Mouse (Mus musculus) lung, postnatal 0 days (tissue): Measurements from ENCODE around the gene Tmem82. TPM values are rescaled to one million over a fixed set of nuclear protein-coding genes. Genes with fewer than 3 reads are reported as not detected.

ENCODE experiments used
- ATAC-seq: fragments of 200-750 bp; cut with Nextera tagmentation; 2 replicates; pipeline ENCODE4 v1.8.0; 2017; ENCODE audit warnings: moderate library complexity
- DNase-seq: peaks from one replicate; pipeline ENCODE4 v3.0.0-alpha.2; 2016; ENCODE audit warnings: low spot score
- H3K27ac ChIP-seq: fragments of 300-500 bp; sonication (generic); 2 replicates; pipeline ENCODE4 v1.5.1; 2014; ENCODE audit warnings: antibody characterized with exemption, mild to moderate bottlenecking, low read length, mixed read lengths
- H3K27me3 ChIP-seq: fragments of 300-500 bp; sonication (generic); replicated peaks from 2 replicates; pipeline ENCODE4 v1.6.1; 2014; ENCODE audit warnings: low read length, mixed read lengths; ENCODE audit not compliant: insufficient read depth
- H3K36me3 ChIP-seq: fragments of 300-500 bp; sonication (generic); 2 replicates; pipeline ENCODE4 v1.6.1; 2014; ENCODE audit warnings: low read length, mixed read lengths; ENCODE audit not compliant: insufficient read depth
- H3K4me1 ChIP-seq: fragments of 300-500 bp; sonication (generic); 2 replicates; pipeline ENCODE4 v1.6.1; 2014; ENCODE audit warnings: antibody characterized with exemption, low read depth, low read length, mixed read lengths; ENCODE audit not compliant: insufficient read depth
- H3K4me2 ChIP-seq: fragments of 300-500 bp; sonication (generic); replicated peaks from 2 replicates; pipeline ENCODE4 v1.6.1; 2014; ENCODE audit warnings: low read depth, mild to moderate bottlenecking, low read length, moderate library complexity, mixed read lengths
- H3K4me3 ChIP-seq: fragments of 300-500 bp; sonication (generic); 2 replicates; pipeline ENCODE4 v1.5.1; 2014; ENCODE audit warnings: low read depth, low read length
- H3K9ac ChIP-seq: fragments of 300-500 bp; sonication (generic); replicated peaks from 2 replicates; pipeline ENCODE4 v1.6.1; 2014; ENCODE audit warnings: low read depth, mild to moderate bottlenecking
- H3K9me3 ChIP-seq: fragments of 300-500 bp; sonication (generic); 2 replicates; pipeline ENCODE4 v1.6.1; 2016; ENCODE audit warnings: low read length, mixed read lengths
- CTCF ChIP-seq: IDR thresholded peaks from 2 replicates; pipeline ENCODE4 v1.5.1; 2016; ENCODE audit warnings: antibody characterized with exemption, mild to moderate bottlenecking
- EP300 ChIP-seq: IDR thresholded peaks from 2 replicates; pipeline ENCODE4 v1.6.1; 2016; ENCODE audit warnings: antibody characterized with exemption, mild to moderate bottlenecking, control low read depth
- WGBS: fragments of 180-500 bp; shearing (Covaris S2); extraction: QIAGEN DNeasy Blood & Tissue Kit; methylation state at CpG from one replicate; pipeline ENCODE4 v1.1.7; 2014; 5-methylcytosine and 5-hydroxymethylcytosine counted together
- polyA plus RNA-seq: library from polyadenylated mRNA; unstranded; fragments of >200 nt; fragmentation: Nextera tagmentation; extraction: Ambion mirVana; gene quantifications from 2 replicates; pipeline ENCODE4 v1.2.1, GENCODE M21; 2015

Tmem82 gene
- polyA plus RNA-seq, 1 experiment from 2014 or later: 3.6 TPM

DNA sequence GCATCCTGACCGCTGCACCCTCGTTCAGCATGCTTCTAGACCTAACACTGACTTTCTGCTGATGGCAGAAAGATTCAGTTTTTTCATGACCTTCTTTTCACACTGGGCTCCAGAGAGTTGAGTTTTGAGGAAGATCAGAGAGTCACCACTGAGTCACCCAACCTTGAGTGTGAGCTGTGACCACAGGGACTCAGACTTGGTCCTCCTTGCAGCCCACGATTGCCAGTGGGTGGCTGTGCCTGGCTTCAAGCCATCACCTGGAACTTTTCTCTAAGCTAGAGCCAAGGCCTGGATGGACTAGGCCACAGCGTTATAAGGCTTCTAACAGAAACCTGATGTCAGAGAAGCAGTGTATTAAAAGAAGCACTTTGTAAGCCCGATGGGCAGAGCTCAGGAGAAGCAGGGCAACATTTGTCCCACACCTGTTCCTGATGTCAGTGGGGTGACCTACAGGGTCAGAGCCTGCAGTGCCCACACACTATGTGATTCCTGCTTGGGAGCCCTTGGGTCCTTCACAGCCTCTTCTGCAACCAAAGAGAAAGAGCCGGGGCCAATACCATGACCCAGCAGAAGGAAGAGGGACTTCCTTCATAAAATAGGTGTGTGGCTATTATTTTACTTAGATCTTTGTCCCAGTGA is 40.5 kb upstream of the Tmem82 start:
- no peak overlapping the region for H3K4me2 ChIP-seq
- peaks cover 15% of the 10 kb centered on the region for H3K4me1 ChIP-seq
- H3K9me3 ChIP-seq: no peaks in the 10 kb centered on the region
- no peak overlapping the region for H3K27ac ChIP-seq
- H3K9ac ChIP-seq: no peak overlapping the region
- H3K36me3 ChIP-seq: no peaks in the 10 kb centered on the region
- DNase-seq (no peak), ATAC-seq (no peak)
- no peak overlapping the region for H3K4me3 ChIP-seq
- no peaks in the 10 kb centered on the region for H3K27me3 ChIP-seq
- 89% methylated on average over 6 of the region's 6 CpGs for WGBS
- no peak for TF ChIP-seq EP300
- TF ChIP-seq CTCF: no peak

GRCm38 (mm10) chr4:141656932-141657331 is 38.5 kb upstream of the Tmem82 start:
- H3K36me3 ChIP-seq: no peaks in the 10 kb centered on the region
- H3K4me3 ChIP-seq: no peak overlapping the region
- H3K27ac ChIP-seq: peak overlapping the region; percentile 16; the same call in 1 of the 2 replicates
- TF ChIP-seq CTCF (no peak), EP300 (no peak)
- H3K4me1 ChIP-seq: peaks cover 8% of the 10 kb centered on the region; the same call in 1 of the 2 replicates
- H3K9ac ChIP-seq: no peak overlapping the region
- DNase-seq (peak; percentile 17), ATAC-seq (no peak)
- WGBS: 74% methylated on average over 8 of the region's 8 CpGs
- H3K9me3 ChIP-seq: no peaks in the 10 kb centered on the region
- no peak overlapping the region for H3K4me2 ChIP-seq
- no peaks in the 10 kb centered on the region for H3K27me3 ChIP-seq

DNA sequence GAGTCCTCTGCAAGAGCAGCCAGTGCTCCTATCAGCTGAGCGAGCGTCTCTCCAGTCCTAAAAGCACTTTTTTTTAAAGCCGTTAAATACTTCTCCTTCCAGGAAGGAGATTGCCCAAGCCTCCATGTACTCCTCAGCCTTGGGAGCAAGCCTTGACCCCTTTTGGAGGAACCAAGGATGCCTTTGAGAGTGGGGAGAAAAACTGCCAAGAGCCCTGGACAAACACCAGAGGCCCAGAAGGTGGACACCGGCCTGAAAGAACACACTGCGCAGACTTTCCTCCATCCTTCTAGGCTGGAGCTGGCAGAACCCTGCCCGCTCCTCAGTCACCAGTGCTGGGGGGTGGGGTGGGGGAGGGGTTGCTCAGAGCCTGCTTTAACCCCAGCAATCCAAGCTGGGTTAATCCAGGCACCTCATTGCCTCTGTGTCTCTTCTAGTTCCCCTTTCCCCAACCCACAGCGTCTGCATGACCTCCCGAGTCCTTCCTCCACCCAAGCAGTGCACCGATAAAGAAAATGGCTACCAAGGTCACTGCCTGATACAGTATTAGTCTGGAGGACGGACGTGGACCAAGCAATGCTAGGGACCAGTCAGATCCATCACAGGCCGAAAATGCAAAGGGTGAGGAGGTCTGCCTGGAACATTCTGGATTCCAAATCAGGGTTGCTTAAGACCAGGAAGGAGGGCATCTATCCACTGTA is 37.6 kb upstream of the Tmem82 start:
- Histone ChIP-seq H3K4me3 (no peak overlapping the region), H3K4me2 (no peak overlapping the region), H3K27ac (peak overlapping the region; percentile 38; the same call in 1 of the 2 replicates), H3K9ac (no peak overlapping the region), H3K4me1 (peaks cover 8% of the 10 kb centered on the region; the same call in 1 of the 2 replicates), H3K36me3 (no peaks in the 10 kb centered on the region), H3K9me3 (no peaks in the 10 kb centered on the region), H3K27me3 (no peaks in the 10 kb centered on the region)
- TF ChIP-seq CTCF: no peak
- peak; percentile 35; the same call in 1 of the 2 replicates for TF ChIP-seq EP300
- WGBS: 56% methylated on average over 12 of the region's 12 CpGs
- ATAC-seq (peak; percentile 60), DNase-seq (peak; percentile 87)

- Histone ChIP-seq H3K4me1 (peaks cover 10% of the 10 kb centered on the region; the same call in 1 of the 2 replicates), H3K9me3 (no peaks in the 10 kb centered on the region), H3K4me3 (no peak overlapping the region), H3K36me3 (no peaks in the 10 kb centered on the region), H3K9ac (no peak overlapping the region), H3K27ac (peak overlapping the region; percentile 32; the same call in 1 of the 2 replicates), H3K4me2 (no peak overlapping the region), H3K27me3 (no peaks in the 10 kb centered on the region)
- TF ChIP-seq EP300: no peak
- no peak for TF ChIP-seq CTCF
- WGBS: 76% methylated on average over 6 of the region's 6 CpGs
- ATAC-seq (no peak), DNase-seq (no peak)
Observed at GRCm38 (mm10) chr4:141654509-141654908, 36.1 kb upstream of the Tmem82 start.

DNA sequence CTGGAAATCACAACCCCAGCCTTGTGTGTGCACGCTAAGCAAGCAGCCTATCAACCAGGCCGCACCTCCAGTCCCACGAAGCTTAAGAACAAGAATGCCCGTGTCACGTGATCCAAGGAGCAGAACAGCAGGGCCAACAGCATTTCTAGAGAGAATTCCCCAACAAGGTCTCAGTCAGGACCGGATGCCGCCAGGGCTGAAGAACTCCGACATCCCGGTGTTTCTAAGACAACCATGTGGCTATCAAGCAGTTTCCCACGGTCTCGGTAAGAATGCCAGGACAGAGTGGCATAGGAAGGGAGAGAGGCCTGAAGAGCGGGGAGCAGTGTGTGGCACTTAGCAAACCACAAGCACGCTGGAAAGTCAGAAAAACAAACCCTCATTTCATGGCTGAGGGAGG is 35.4 kb upstream of the Tmem82 start:
- 72% methylated on average over 13 of the region's 13 CpGs for WGBS
- peak; percentile 81 for ATAC-seq
- H3K9ac ChIP-seq: no peak overlapping the region
- peak; percentile 64 for DNase-seq
- TF ChIP-seq EP300 (no peak), CTCF (no peak)
- H3K4me3 ChIP-seq: no peak overlapping the region
- peak overlapping the region; percentile 32; the same call in 1 of the 2 replicates for H3K27ac ChIP-seq
- H3K9me3 ChIP-seq: no peaks in the 10 kb centered on the region
- H3K4me1 ChIP-seq: peaks cover 13% of the 10 kb centered on the region; the same call in 1 of the 2 replicates
- no peak overlapping the region for H3K4me2 ChIP-seq
- no peaks in the 10 kb centered on the region for H3K36me3 ChIP-seq
- H3K27me3 ChIP-seq: no peaks in the 10 kb centered on the region

DNA sequence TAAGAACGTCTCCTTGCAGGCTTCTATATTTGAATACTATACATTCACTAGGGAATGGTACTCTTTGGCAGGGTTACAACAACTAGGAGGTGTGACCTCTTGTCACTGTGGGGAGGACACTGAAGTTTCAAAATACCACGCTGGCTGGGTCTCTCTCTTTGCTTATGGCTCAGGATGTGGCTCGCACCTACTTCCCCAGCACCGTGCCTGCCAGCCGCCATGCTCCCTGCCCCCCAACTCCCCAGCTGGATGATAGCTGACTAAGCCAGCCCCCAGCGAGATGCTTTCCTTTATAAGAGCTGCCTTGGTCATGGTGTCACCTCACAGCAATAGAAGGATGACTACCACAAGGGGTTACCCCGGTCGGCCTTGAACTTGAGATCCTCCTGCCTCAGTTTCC is 34.6 kb upstream of the Tmem82 start:
- Histone ChIP-seq H3K9me3 (no peaks in the 10 kb centered on the region), H3K27ac (no peak overlapping the region), H3K4me1 (peaks cover 13% of the 10 kb centered on the region; the same call in 1 of the 2 replicates), H3K9ac (no peak overlapping the region), H3K36me3 (no peaks in the 10 kb centered on the region), H3K4me2 (no peak overlapping the region), H3K27me3 (no peaks in the 10 kb centered on the region), H3K4me3 (no peak overlapping the region)
- TF ChIP-seq EP300 (no peak), CTCF (no peak)
- 70% methylated on average over 8 of the region's 8 CpGs for WGBS
- no peak for ATAC-seq
- DNase-seq: no peak
